Mouse (Mus musculus) hindbrain, postnatal 0 days (tissue): ENCODE data around the gene Abcg2. TPM values are rescaled to one million over a fixed set of nuclear protein-coding genes. Genes with fewer than 3 reads are reported as not detected.

Source experiments
- ATAC-seq: fragments of 200-750 bp; cut with Nextera tagmentation; 2 replicates; pipeline ENCODE4 v1.8.0; 2017; ENCODE audit warnings: mild to moderate bottlenecking, moderate TSS enrichment, moderate library complexity
- DNase-seq: peaks from one replicate; pipeline ENCODE4 v3.0.0-alpha.2; 2015; ENCODE audit warnings: low spot score
- H3K27ac ChIP-seq: fragments of 300-500 bp; sonication (generic); 2 replicates; pipeline ENCODE4 v1.5.1; 2014; ENCODE audit warnings: mild to moderate bottlenecking
- H3K27me3 ChIP-seq: fragments of 300-500 bp; sonication (generic); 2 replicates; pipeline ENCODE4 v1.6.1; 2014; ENCODE audit warnings: low read length, mixed read lengths; ENCODE audit not compliant: insufficient read depth
- H3K36me3 ChIP-seq: fragments of 300-500 bp; sonication (generic); 2 replicates; pipeline ENCODE4 v1.6.1; 2014; ENCODE audit warnings: low read length, mixed read lengths; ENCODE audit not compliant: insufficient read depth
- H3K4me1 ChIP-seq: fragments of 300-500 bp; sonication (generic); 2 replicates; pipeline ENCODE4 v1.6.1; 2014; ENCODE audit warnings: antibody characterized with exemption, low read length, mixed read lengths; ENCODE audit not compliant: insufficient read depth
- H3K4me2 ChIP-seq: fragments of 300-500 bp; sonication (generic); 2 replicates; pipeline ENCODE4 v1.6.1; 2014; ENCODE audit warnings: low read depth, mild to moderate bottlenecking, low read length, moderate library complexity, mixed read lengths
- H3K4me3 ChIP-seq: fragments of 300-500 bp; sonication (generic); 2 replicates; pipeline ENCODE4 v1.5.1; 2014; ENCODE audit warnings: low read length
- H3K9ac ChIP-seq: fragments of 300-500 bp; sonication (generic); replicated peaks from 2 replicates; pipeline ENCODE4 v1.6.1; 2014; ENCODE audit warnings: mild to moderate bottlenecking, low read length, moderate library complexity, mixed read lengths
- H3K9me3 ChIP-seq: fragments of 300-500 bp; sonication (generic); 2 replicates; pipeline ENCODE4 v1.6.1; 2016; ENCODE audit warnings: low read length, mixed read lengths
- CTCF ChIP-seq: IDR thresholded peaks from 2 replicates; pipeline ENCODE4 v1.5.1; 2016; ENCODE audit warnings: antibody characterized with exemption, control low read depth, low read depth
- WGBS: fragments of 180-500 bp; shearing (Covaris S2); extraction: QIAGEN DNeasy Blood & Tissue Kit; methylation state at CpG from one replicate; pipeline ENCODE4 v1.1.7; 2014; 5-methylcytosine and 5-hydroxymethylcytosine counted together
- polyA plus RNA-seq: library from polyadenylated mRNA; unstranded; fragments of >200 nt; fragmentation: Nextera tagmentation; extraction: Ambion mirVana; gene quantifications from 2 replicates; pipeline ENCODE4 v1.2.1, GENCODE M21; 2015
- total RNA-seq: library from RNA; depleted of rRNA; stranded (reverse); fragments of >200 nt; gene quantifications from 2 replicates; pipeline ENCODE4 v1.2.3, GENCODE M21; 2014; rRNA removed

Gene Abcg2
- total and polyA plus RNA-seq, 2 experiments from 2014 or later = 18.3 to 33.1 TPM

- no peak overlapping the region for H3K4me3 ChIP-seq
- no peaks in the 10 kb centered on the region for H3K36me3 ChIP-seq
- no peak overlapping the region for H3K27ac ChIP-seq
- no peak for ATAC-seq
- H3K4me2 ChIP-seq = no peak overlapping the region
- H3K4me1 ChIP-seq = no peaks in the 10 kb centered on the region
- H3K9me3 ChIP-seq = no peaks in the 10 kb centered on the region
- H3K9ac ChIP-seq = no peak overlapping the region
- no peak for DNase-seq
- no peak for TF ChIP-seq CTCF
- 61% methylated on average over 1 of the region's 1 CpGs for WGBS
- H3K27me3 ChIP-seq = no peaks in the 10 kb centered on the region
These were observed 126.0 kb downstream of the Abcg2 start for GRCm38 (mm10) chr6:58710369-58710768.

GRCm38 (mm10) chr6:58711909-58712308 is 127.6 kb downstream of the Abcg2 start:
- no peak overlapping the region for H3K4me3 ChIP-seq
- H3K9ac ChIP-seq = no peak overlapping the region
- H3K36me3 ChIP-seq = no peaks in the 10 kb centered on the region
- H3K27me3 ChIP-seq = no peaks in the 10 kb centered on the region
- no peak for TF ChIP-seq CTCF
- no peaks in the 10 kb centered on the region for H3K4me1 ChIP-seq
- no peak for ATAC-seq
- no peak overlapping the region for H3K4me2 ChIP-seq
- WGBS = 85% methylated on average over 2 of the region's 2 CpGs
- DNase-seq = no peak
- no peak overlapping the region for H3K27ac ChIP-seq
- H3K9me3 ChIP-seq = no peaks in the 10 kb centered on the region

DNA sequence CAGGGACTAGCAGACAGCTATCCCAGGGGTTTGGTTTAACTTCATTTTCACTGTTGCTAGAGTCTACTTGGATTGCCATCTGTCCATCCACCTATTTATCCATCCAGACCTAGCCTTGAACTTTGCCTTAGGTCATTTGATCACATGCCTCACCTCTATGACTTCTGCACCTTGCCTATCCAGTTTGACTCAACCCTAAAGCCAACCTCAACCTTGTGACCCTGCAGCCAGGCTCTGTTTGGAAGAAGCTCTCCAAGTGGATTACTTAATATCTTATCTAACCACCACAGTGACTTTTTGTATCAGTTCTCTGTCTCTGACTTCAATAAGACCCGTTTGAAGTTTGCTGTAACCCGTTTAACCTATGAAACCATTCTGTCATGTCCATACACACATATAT is 149.5 kb downstream of the Abcg2 start:
- TF ChIP-seq CTCF = no peak
- no peak for ATAC-seq
- Histone ChIP-seq H3K9ac (no peak overlapping the region), H3K27ac (no peak overlapping the region), H3K27me3 (no peaks in the 10 kb centered on the region), H3K4me1 (no peaks in the 10 kb centered on the region), H3K4me2 (no peak overlapping the region), H3K9me3 (no peaks in the 10 kb centered on the region), H3K36me3 (no peaks in the 10 kb centered on the region), H3K4me3 (no peak overlapping the region)
- whole genome bisulfite sequencing = 90% methylated on average over 2 of the region's 2 CpGs
- DNase-seq = no peak

DNA sequence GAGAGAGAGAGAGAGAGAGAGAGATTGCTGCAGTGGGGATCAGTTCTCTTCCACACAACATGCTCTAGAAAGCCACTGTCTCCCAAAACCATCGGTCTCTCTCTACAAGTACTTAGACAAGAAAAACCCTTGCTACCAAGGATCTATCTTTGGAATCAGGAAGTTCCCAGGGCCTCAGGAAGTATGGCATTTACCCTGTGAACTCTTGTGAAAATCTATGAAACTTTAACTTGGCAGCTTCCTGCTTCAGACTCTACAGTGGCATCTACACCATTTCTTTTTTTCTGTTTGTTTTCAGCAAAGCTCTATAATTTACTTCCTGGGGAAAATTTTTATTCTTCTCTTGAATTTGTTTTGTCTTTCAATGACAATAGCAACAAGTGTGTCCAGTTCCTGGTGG is 150.8 kb downstream of the Abcg2 start:
- DNase-seq (no peak), ATAC-seq (no peak)
- H3K27me3 ChIP-seq = no peaks in the 10 kb centered on the region
- WGBS = 82% methylated on average over 1 of the region's 1 CpGs
- TF ChIP-seq CTCF = no peak
- H3K36me3 ChIP-seq = no peaks in the 10 kb centered on the region
- no peak overlapping the region for H3K4me3 ChIP-seq
- no peak overlapping the region for H3K4me2 ChIP-seq
- H3K4me1 ChIP-seq = no peaks in the 10 kb centered on the region
- no peak overlapping the region for H3K27ac ChIP-seq
- H3K9ac ChIP-seq = no peak overlapping the region
- no peaks in the 10 kb centered on the region for H3K9me3 ChIP-seq

Other genes starting within 250 kb of the Abcg2 start
- not detected in 2 replicates for gene Vmn1r30, start 141.1 kb upstream of the Abcg2 start, total RNA-seq
- gene Vmn1r30, start 141.1 kb upstream of the Abcg2 start, polyA plus RNA-seq = not detected in 2 replicates
- not detected in 2 replicates for gene Vmn1r31, start 109.2 kb upstream of the Abcg2 start, total RNA-seq
- not detected in 2 replicates for gene Vmn1r31, start 109.2 kb upstream of the Abcg2 start, polyA plus RNA-seq
- 105 and 140 TPM in 2 replicates for gene Herc3, start 246.9 kb downstream of the Abcg2 start, total RNA-seq
- 35.1 and 36.8 TPM in 2 replicates for gene Herc3, start 246.9 kb downstream of the Abcg2 start, polyA plus RNA-seq